Mouse (Mus musculus): ENCODE data around the gene Fgfr2. TPM values are rescaled to one million over a fixed set of nuclear protein-coding genes. Genes with fewer than 3 reads are reported as not detected.
A peak's percentile ranks its signal among the peaks of the same experiment; 100 is the strongest.

The Fgfr2 gene
- polyA plus RNA-seq, 1 experiment from 2014 or later = 93.4 TPM

DNA sequence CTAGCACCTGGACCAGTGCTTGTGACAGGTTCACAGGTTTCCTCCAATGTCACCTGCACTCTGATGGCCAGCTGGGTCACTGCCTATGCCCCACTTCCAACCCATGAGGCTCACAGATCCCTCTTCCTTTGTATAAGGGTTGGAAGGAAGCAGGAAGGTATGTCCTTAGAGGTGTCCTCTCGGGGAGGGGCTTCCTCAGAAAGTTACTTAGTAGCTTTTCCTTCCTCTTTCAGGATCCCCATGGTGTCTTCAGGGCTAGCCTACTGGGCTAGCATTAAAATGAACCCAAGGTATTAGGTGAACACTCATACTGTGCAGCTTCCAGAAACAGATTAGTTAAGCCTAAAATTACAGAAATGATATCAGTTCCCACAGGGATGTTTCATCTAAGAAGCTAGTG, 790.1 kb downstream of the Fgfr2 start:
- peaks cover 12% of the 10 kb centered on the region; the same call in 1 of the 2 replicates for H3K4me1 ChIP-seq (ENCODE audit: control insufficient read depth, insufficient read depth, low read length)
- H3K27ac ChIP-seq (ENCODE audit: low read length) = no peak overlapping the region
- H3K27me3 ChIP-seq (ENCODE audit: control insufficient read depth, insufficient read depth, low read length) = no peaks in the 10 kb centered on the region
- no peak for ATAC-seq (ENCODE audit: insufficient read depth, low FRiP score)
- H3K4me3 ChIP-seq (replicated peaks; ENCODE audit: low read length) = no peak overlapping the region
- no peaks in the 10 kb centered on the region for H3K9me3 ChIP-seq (replicated peaks; ENCODE audit: control insufficient read depth, low read length)
- WGBS = 67% methylated on average over 1 of the region's 1 CpGs
- no peak overlapping the region for H3K9ac ChIP-seq (ENCODE audit: low read length)
- H3K36me3 ChIP-seq (ENCODE audit: control insufficient read depth, insufficient read depth, low read length) = no peaks in the 10 kb centered on the region
- no peak overlapping the region for H3K4me2 ChIP-seq (ENCODE audit: low read depth, low read length)

DNA sequence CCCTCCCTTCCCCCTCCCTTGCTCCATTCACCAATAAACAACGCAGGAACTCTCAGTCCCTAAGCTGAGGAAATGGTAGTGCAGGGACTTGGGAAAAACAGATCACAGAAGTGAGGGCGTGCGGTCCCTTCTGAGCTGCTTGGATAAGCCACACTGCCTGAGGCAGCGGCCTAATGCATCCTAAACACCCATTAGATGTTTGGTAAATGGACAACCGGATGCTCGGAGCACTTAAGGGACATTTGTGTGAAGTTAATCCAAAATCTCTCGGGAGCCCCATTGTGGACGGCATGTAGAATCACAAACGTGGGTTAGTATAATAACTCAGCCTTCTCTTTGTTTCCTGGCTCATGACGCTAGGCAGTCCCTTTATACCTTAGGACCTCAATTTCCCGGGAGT, 791.0 kb downstream of the Fgfr2 start:
- 41% methylated on average over 11 of the region's 11 CpGs for WGBS
- ATAC-seq (ENCODE audit: insufficient read depth, low FRiP score) = no peak
- H3K27ac ChIP-seq (ENCODE audit: low read length) = no peak overlapping the region; the same call in 1 of the 2 replicates

GRCm38 (mm10) chr7:132330179-132330578, 793.0 kb downstream of the Fgfr2 start:
- no peak overlapping the region for H3K27ac ChIP-seq (ENCODE audit: low read length)
- no peaks in the 10 kb centered on the region for H3K36me3 ChIP-seq (ENCODE audit: control insufficient read depth, insufficient read depth, low read length)
- no peaks in the 10 kb centered on the region for H3K9me3 ChIP-seq (replicated peaks; ENCODE audit: control insufficient read depth, low read length)
- H3K4me3 ChIP-seq (replicated peaks; ENCODE audit: low read length) = no peak overlapping the region
- peaks cover 12% of the 10 kb centered on the region for H3K4me1 ChIP-seq (ENCODE audit: control insufficient read depth, insufficient read depth, low read length)
- WGBS = 54% methylated on average over 1 of the region's 1 CpGs
- no peaks in the 10 kb centered on the region for H3K27me3 ChIP-seq (ENCODE audit: control insufficient read depth, insufficient read depth, low read length)
- no peak for ATAC-seq (ENCODE audit: insufficient read depth, low FRiP score)
- no peak overlapping the region for H3K9ac ChIP-seq (ENCODE audit: low read length)
- no peak overlapping the region for H3K4me2 ChIP-seq (ENCODE audit: low read depth, low read length)

More for the DNA sequence above, 791.0 kb downstream of the Fgfr2 start:
- Histone ChIP-seq H3K4me1 (ENCODE audit: control insufficient read depth, insufficient read depth, low read length) (peaks cover 5% of the 10 kb centered on the region; the same call in 1 of the 2 replicates), H3K9me3 (replicated peaks; ENCODE audit: control insufficient read depth, low read length) (no peaks in the 10 kb centered on the region), H3K4me2 (ENCODE audit: low read depth, low read length) (no peak overlapping the region), H3K27me3 (ENCODE audit: control insufficient read depth, insufficient read depth, low read length) (no peaks in the 10 kb centered on the region), H3K9ac (ENCODE audit: low read length) (no peak overlapping the region), H3K36me3 (ENCODE audit: control insufficient read depth, insufficient read depth, low read length) (no peaks in the 10 kb centered on the region), H3K4me3 (replicated peaks; ENCODE audit: low read length) (no peak overlapping the region)

GRCm38 (mm10) chr7:132328648-132329047, 794.5 kb downstream of the Fgfr2 start:
- Histone ChIP-seq H3K4me3 (replicated peaks; ENCODE audit: low read length) (no peak overlapping the region), H3K27me3 (ENCODE audit: control insufficient read depth, insufficient read depth, low read length) (no peaks in the 10 kb centered on the region), H3K27ac (ENCODE audit: low read length) (no peak overlapping the region), H3K4me1 (ENCODE audit: control insufficient read depth, insufficient read depth, low read length) (peaks cover 17% of the 10 kb centered on the region), H3K9me3 (replicated peaks; ENCODE audit: control insufficient read depth, low read length) (no peaks in the 10 kb centered on the region), H3K36me3 (ENCODE audit: control insufficient read depth, insufficient read depth, low read length) (no peaks in the 10 kb centered on the region), H3K4me2 (ENCODE audit: low read depth, low read length) (no peak overlapping the region), H3K9ac (ENCODE audit: low read length) (no peak overlapping the region)
- 79% methylated on average over 1 of the region's 1 CpGs for WGBS
- ATAC-seq (ENCODE audit: insufficient read depth, low FRiP score) = no peak

DNA sequence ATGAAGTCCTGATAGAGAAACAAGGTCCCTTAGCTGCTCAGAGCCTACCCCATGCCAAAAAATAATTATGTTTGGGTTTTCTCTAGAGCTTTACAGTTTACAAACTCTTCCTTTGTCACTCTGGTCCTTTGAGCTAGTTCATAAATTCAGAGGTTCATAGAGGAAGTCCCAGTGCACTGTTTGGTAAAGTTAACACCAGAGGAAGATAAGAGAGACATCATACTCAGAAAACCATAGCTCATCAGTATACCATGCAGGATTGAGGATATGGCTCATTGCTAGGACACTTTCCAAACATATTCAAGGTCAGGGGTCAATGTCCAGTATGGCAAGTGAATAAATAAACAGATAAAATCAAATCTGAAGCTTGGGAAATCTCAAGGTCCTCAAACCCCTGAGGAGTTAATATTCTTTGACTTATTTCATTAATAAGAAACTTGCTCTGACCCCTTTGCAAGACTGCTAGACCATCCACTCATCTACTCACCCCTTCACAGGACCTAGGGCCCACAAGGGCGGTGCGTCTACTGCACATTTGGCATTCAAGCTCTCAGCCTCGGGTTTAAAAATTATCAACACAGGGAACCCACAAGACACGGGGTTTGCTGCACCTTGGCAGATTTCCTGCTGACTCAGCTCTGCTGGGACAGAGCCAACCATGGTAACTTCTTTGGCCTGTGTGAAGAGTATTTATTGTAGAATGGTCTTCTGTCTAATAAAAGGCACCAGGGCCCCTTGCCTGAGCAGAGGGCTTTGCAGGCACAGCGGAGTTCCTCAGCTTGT, 797.4 kb downstream of the Fgfr2 start:
- 26% methylated on average over 5 of the region's 5 CpGs for WGBS
- Histone ChIP-seq H3K4me3 (replicated peaks; ENCODE audit: low read length) (no peak overlapping the region), H3K27ac (ENCODE audit: low read length) (peak overlapping the region; percentile 48), H3K27me3 (ENCODE audit: control insufficient read depth, insufficient read depth, low read length) (no peaks in the 10 kb centered on the region), H3K4me1 (ENCODE audit: control insufficient read depth, insufficient read depth, low read length) (peaks cover 21% of the 10 kb centered on the region), H3K4me2 (ENCODE audit: low read depth, low read length) (no peak overlapping the region), H3K9me3 (replicated peaks; ENCODE audit: control insufficient read depth, low read length) (no peaks in the 10 kb centered on the region), H3K36me3 (ENCODE audit: control insufficient read depth, insufficient read depth, low read length) (no peaks in the 10 kb centered on the region), H3K9ac (ENCODE audit: low read length) (no peak overlapping the region)
- peak; percentile 76; the same call in 1 of the 2 replicates for ATAC-seq (ENCODE audit: insufficient read depth, low FRiP score)

GRCm38 (mm10) chr7:132323430-132323829, 799.7 kb downstream of the Fgfr2 start:
- no peak overlapping the region for H3K4me3 ChIP-seq (replicated peaks; ENCODE audit: low read length)
- H3K27ac ChIP-seq (ENCODE audit: low read length) = peak overlapping the region; percentile 43; the same call in 1 of the 2 replicates
- H3K4me2 ChIP-seq (ENCODE audit: low read depth, low read length) = no peak overlapping the region
- 72% methylated on average over 5 of the region's 5 CpGs for WGBS
- H3K36me3 ChIP-seq (ENCODE audit: control insufficient read depth, insufficient read depth, low read length) = no peaks in the 10 kb centered on the region
- no peak for ATAC-seq (ENCODE audit: insufficient read depth, low FRiP score)
- H3K9me3 ChIP-seq (replicated peaks; ENCODE audit: control insufficient read depth, low read length) = no peaks in the 10 kb centered on the region
- H3K4me1 ChIP-seq (ENCODE audit: control insufficient read depth, insufficient read depth, low read length) = peaks cover 22% of the 10 kb centered on the region
- H3K9ac ChIP-seq (ENCODE audit: low read length) = 0 out of 2 replicates have a peak overlapping the region, but pooled peaks have one; percentile 49
- H3K27me3 ChIP-seq (ENCODE audit: control insufficient read depth, insufficient read depth, low read length) = no peaks in the 10 kb centered on the region

DNA sequence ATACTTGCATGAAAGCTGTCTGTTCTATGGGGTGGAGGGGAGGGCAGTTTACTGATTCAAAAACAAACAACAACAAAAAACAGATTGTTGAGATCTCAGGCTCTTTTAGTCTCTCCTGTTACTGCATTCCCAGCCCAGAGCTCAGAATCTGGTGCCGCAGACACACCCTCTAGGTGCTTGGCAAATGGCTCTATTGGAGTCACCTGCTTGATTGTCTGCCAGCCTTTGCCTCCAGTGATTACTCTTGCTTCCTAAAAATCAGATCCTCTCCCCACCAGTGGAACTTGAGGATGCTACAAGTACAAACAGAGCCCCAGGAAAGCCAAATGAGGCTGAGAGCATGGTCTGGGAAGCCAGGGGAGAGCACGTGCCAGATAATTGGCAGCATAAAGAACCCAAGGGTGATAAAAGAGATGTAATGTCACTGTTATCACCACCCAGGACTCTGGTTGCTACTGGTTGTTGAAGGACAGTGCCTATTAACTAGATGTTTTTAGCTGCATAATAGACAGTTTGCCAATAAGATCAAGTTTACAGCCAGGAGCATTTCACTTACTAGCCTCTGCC, 801.7 kb downstream of the Fgfr2 start:
- Histone ChIP-seq H3K9ac (ENCODE audit: low read length) (no peak overlapping the region), H3K27me3 (ENCODE audit: control insufficient read depth, insufficient read depth, low read length) (no peaks in the 10 kb centered on the region), H3K27ac (ENCODE audit: low read length) (no peak overlapping the region), H3K4me3 (replicated peaks; ENCODE audit: low read length) (no peak overlapping the region), H3K4me2 (ENCODE audit: low read depth, low read length) (no peak overlapping the region), H3K4me1 (ENCODE audit: control insufficient read depth, insufficient read depth, low read length) (peaks cover 33% of the 10 kb centered on the region), H3K36me3 (ENCODE audit: control insufficient read depth, insufficient read depth, low read length) (no peaks in the 10 kb centered on the region), H3K9me3 (replicated peaks; ENCODE audit: control insufficient read depth, low read length) (no peaks in the 10 kb centered on the region)
- 72% methylated on average over 2 of the region's 2 CpGs for WGBS
- no peak for ATAC-seq (ENCODE audit: insufficient read depth, low FRiP score)

DNA sequence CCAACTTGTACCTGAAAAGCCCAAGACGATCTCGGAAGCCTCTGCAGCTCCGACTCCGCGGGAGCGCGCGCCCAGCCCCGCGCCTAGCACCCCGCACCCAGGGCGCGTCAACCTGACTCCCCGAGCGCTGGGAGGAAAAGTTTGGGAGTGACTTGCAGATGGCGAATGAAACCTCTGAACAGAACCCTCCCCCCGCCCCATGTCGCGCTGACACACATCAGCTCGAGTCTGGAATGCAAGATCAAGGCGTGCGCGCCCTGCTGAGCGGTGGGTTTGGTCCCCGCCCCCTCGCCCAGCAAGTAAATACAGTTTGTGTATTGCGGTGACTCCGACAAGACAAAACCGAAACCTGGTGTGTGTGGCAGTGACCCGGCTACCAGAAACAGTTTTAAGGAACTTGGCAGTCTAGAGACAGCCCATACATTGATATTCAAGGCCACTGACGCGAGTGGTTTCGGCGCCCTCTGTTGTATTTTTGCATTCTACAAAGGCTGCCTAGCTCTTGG, 806.1 kb downstream of the Fgfr2 start, which contains the start of gene Chst15:
Gene Chst15, minus strand, starts transcription at position 193 of the 506 bp plus-strand sequence.
- Histone ChIP-seq H3K4me2 (ENCODE audit: low read depth, low read length) (peak within 1 kb of the TSS; percentile 87), H3K27me3 (ENCODE audit: control insufficient read depth, insufficient read depth, low read length) (no peaks in the 10 kb centered on the region), H3K9me3 (replicated peaks; ENCODE audit: control insufficient read depth, low read length) (no peaks in the 10 kb centered on the region), H3K4me3 (replicated peaks; ENCODE audit: low read length) (peak within 1 kb of the TSS; percentile 82), H3K4me1 (ENCODE audit: control insufficient read depth, insufficient read depth, low read length) (peaks cover 30% of the 10 kb centered on the region), H3K36me3 (ENCODE audit: control insufficient read depth, insufficient read depth, low read length) (no peaks in the 10 kb centered on the region), H3K9ac (ENCODE audit: low read length) (peak within 1 kb of the TSS; percentile 92), H3K27ac (ENCODE audit: low read length) (peak within 1 kb of the TSS; percentile 96)
- WGBS = under 1% methylated on average over 34 of the region's 34 CpGs
- peak; percentile 15; the same call in 1 of the 2 replicates for ATAC-seq (ENCODE audit: insufficient read depth, low FRiP score)

Measured in stomach, embryonic 16.5 days (tissue).